Mouse (Mus musculus): ENCODE results near the gene Fam71e1. TPM values are rescaled to one million over a fixed set of nuclear protein-coding genes. Genes with fewer than 3 reads are reported as not detected.
A peak's percentile ranks its signal among the peaks of the same experiment; 100 is the strongest.

Gene Fam71e1
- total and polyA plus RNA-seq, 3 experiments = 1.2 to 2.0 TPM; not detected in 1

GRCm38 (mm10) chr7:44482836-44483435 is 13.4 kb upstream of the Fam71e1 start (continued):
- TF ChIP-seq POLR2AphosphoS5 (IDR thresholded peaks at IDR 0.05; ENCODE audit: borderline replicate concordance, low read depth, low read length) (no peak), CHD2 (IDR thresholded peaks at IDR 0.05; ENCODE audit: low read length) (no peak), CHD1 (IDR thresholded peaks at IDR 0.05; ENCODE audit: low read depth, low read length) (no peak), USF2 (IDR thresholded peaks at IDR 0.05; ENCODE audit: borderline replicate concordance in 1 of 2, insufficient read depth in 1 of 2, low read depth in 1 of 2, low read length in 2 of 2) (no peak)

- H3K4me1 ChIP-seq (ENCODE audit: control insufficient read depth in 1 of 2, insufficient read depth in 2 of 2, low read length in 2 of 2) = peaks cover 4 to 28% of the 10 kb centered on the region in 2 experiments
- no peak overlapping the region for H3K9ac ChIP-seq (ENCODE audit: control insufficient read depth, low read depth, low read length, poor library complexity, severe bottlenecking)
Measured at GRCm38 (mm10) chr7:44484109-44484508, 12.3 kb upstream of the Fam71e1 start.

DNA sequence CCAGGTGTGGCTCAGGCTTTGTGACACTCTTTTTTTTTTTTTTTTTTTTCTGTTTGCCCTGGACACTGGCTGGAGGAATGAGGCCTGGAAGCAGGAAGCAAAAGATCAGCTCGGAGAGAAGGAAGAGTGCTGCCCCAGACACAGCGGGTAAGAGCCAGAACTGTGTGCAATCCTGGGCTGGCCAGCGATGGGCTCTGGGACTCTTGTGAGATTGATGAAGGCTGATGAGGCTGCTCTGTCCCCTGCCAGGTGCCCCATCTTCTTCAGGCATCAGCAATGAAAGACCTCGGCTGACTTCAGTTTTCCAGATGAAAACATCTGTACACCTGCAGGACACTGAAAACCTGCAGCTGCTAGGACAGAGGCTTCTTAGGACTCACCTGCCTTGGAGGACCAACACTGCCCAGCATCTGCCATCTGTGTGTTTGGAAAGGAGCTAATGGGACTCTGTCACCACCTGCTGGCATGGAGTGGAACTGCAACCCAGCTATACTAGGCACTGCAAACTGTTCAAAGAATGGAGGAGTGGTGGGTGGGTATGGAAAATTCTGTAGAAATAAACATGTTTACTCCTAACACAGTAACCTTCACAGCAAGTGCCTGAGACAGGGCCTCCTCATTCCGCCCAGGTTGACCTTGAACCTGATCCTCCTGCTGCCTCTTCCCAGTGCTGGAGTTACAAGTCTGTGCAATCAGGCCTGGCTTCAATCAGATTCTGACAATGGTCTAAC is 11.4 kb upstream of the Fam71e1 start:
- H3K27ac ChIP-seq (ENCODE audit: control insufficient read depth, low read depth, low read length) = no peak overlapping the region
- no peaks in the 10 kb centered on the region for H3K79me2 ChIP-seq (ENCODE audit: control insufficient read depth, insufficient read depth, low read length, poor library complexity)
- no peaks in the 10 kb centered on the region for H3K9me3 ChIP-seq (replicated peaks; ENCODE audit: insufficient read depth, low read length)
- H3K4me1 ChIP-seq (ENCODE audit: control insufficient read depth in 1 of 2, insufficient read depth in 2 of 2, low read length in 2 of 2) = peaks cover 4 to 28% of the 10 kb centered on the region in 2 experiments
- H3K27me3 ChIP-seq (ENCODE audit: control insufficient read depth in 1 of 2, insufficient read depth in 2 of 2, low read length in 2 of 2) = no peaks in the 10 kb centered on the region
- peaks cover 0 to 6% of the 10 kb centered on the region in 2 experiments; a peak in 2 of 4 replicates for H3K36me3 ChIP-seq (ENCODE audit: control insufficient read depth in 1 of 2, insufficient read depth in 2 of 2, low read length in 2 of 2)
- DNase-seq (ENCODE audit: low read depth, low spot score) = peak; percentile 75
- H3K4me3 ChIP-seq (ENCODE audit: control insufficient read depth in 1 of 2, insufficient read depth in 1 of 2, low read depth in 2 of 2, low read length in 2 of 2) = no peak overlapping the region
- H3K9ac ChIP-seq (ENCODE audit: control insufficient read depth, low read depth, low read length, poor library complexity, severe bottlenecking) = no peak overlapping the region
- TF ChIP-seq ELF1 (IDR thresholded peaks at IDR 0.05; ENCODE audit: low read depth, low read length) (no peak), MYC (IDR thresholded peaks at IDR 0.05; ENCODE audit: low read depth, low read length) (no peak), TAL1 (IDR thresholded peaks at IDR 0.05; ENCODE audit: low read length) (no peak), BHLHE40 (IDR thresholded peaks at IDR 0.05; ENCODE audit: borderline replicate concordance, low read depth, low read length) (no peak), HCFC1 (IDR thresholded peaks at IDR 0.05; ENCODE audit: low read depth, low read length) (no peak), KAT2A (conservative IDR thresholded peaks at IDR 0.05; ENCODE audit: low read depth, low read length) (no peak), ZNF384 (IDR thresholded peaks at IDR 0.05; ENCODE audit: low read depth, low read length) (no peak), JUND (IDR thresholded peaks at IDR 0.05; ENCODE audit: low read depth, low read length) (no peak), UBTF (IDR thresholded peaks at IDR 0.05; ENCODE audit: borderline replicate concordance, insufficient read depth, low read depth, low read length) (no peak), MXI1 (IDR thresholded peaks at IDR 0.05; ENCODE audit: low read depth, low read length) (no peak), RCOR1 (IDR thresholded peaks at IDR 0.05; ENCODE audit: low read depth, low read length) (no peak), ZC3H11A (IDR thresholded peaks at IDR 0.05; ENCODE audit: low read depth, low read length) (peak; percentile 30; the same call in 1 of the 2 replicates), MYB (IDR thresholded peaks at IDR 0.05; ENCODE audit: low read depth, low read length) (no peak), CHD2 (IDR thresholded peaks at IDR 0.05; ENCODE audit: low read length) (no peak), MAFK (IDR thresholded peaks at IDR 0.05; ENCODE audit: borderline replicate concordance, low read depth, low read length) (no peak), POLR2A (IDR thresholded peaks at IDR 0.05; ENCODE audit: control insufficient read depth in 1 of 2, insufficient read depth in 1 of 2, low read depth in 1 of 2, low read length in 2 of 2, poor library complexity in 1 of 2) (no peak), ZMIZ1 (IDR thresholded peaks at IDR 0.05; ENCODE audit: low read depth, low read length) (no peak), USF1 (IDR thresholded peaks at IDR 0.05; ENCODE audit: low read depth, low read length) (no peak), TBP (IDR thresholded peaks at IDR 0.05; ENCODE audit: low read depth, low read length) (no peak), MAZ (IDR thresholded peaks at IDR 0.05; ENCODE audit: low read depth, low read length) (no peak)

More at GRCm38 (mm10) chr7:44484109-44484508, 12.3 kb upstream of the Fam71e1 start:
- H3K9me3 ChIP-seq (replicated peaks; ENCODE audit: insufficient read depth, low read length) = no peaks in the 10 kb centered on the region
- H3K36me3 ChIP-seq (ENCODE audit: control insufficient read depth in 1 of 2, insufficient read depth in 2 of 2, low read length in 2 of 2) = peaks cover 0 to 6% of the 10 kb centered on the region in 2 experiments; a peak in 2 of 4 replicates
- no peak overlapping the region for H3K4me3 ChIP-seq (ENCODE audit: control insufficient read depth in 1 of 2, insufficient read depth in 1 of 2, low read depth in 2 of 2, low read length in 2 of 2)
- H3K27ac ChIP-seq (ENCODE audit: control insufficient read depth, low read depth, low read length) = no peak overlapping the region
- no peaks in the 10 kb centered on the region for H3K27me3 ChIP-seq (ENCODE audit: control insufficient read depth in 1 of 2, insufficient read depth in 2 of 2, low read length in 2 of 2)
- H3K79me2 ChIP-seq (ENCODE audit: control insufficient read depth, insufficient read depth, low read length, poor library complexity) = no peaks in the 10 kb centered on the region
- TF ChIP-seq KAT2A (conservative IDR thresholded peaks at IDR 0.05; ENCODE audit: low read depth, low read length) = no peak
- TF ChIP-seq MYB (IDR thresholded peaks at IDR 0.05; ENCODE audit: low read depth, low read length) = no peak
- TF ChIP-seq MAZ (IDR thresholded peaks at IDR 0.05; ENCODE audit: low read depth, low read length) = no peak
- no peak for TF ChIP-seq E2F4 (IDR thresholded peaks at IDR 0.05; ENCODE audit: borderline replicate concordance, low read depth, low read length)
- TF ChIP-seq ELF1 (IDR thresholded peaks at IDR 0.05; ENCODE audit: low read depth, low read length) = no peak
- no peak for TF ChIP-seq ZNF384 (IDR thresholded peaks at IDR 0.05; ENCODE audit: low read depth, low read length)
- no peak for TF ChIP-seq ETS1 (IDR thresholded peaks at IDR 0.05; ENCODE audit: low read depth, low read length)
- no peak for TF ChIP-seq NRF1 (IDR thresholded peaks at IDR 0.05; ENCODE audit: insufficient read depth, low read depth, low read length, poor library complexity, severe bottlenecking)
- TF ChIP-seq USF2 (IDR thresholded peaks at IDR 0.05; ENCODE audit: borderline replicate concordance in 1 of 2, insufficient read depth in 1 of 2, low read depth in 1 of 2, low read length in 2 of 2) = no peak
- TF ChIP-seq MEF2A (IDR thresholded peaks at IDR 0.05; ENCODE audit: extremely low read depth, insufficient replicate concordance, low read depth, low read length, poor library complexity, severe bottlenecking) = no peak
- TF ChIP-seq HCFC1 (IDR thresholded peaks at IDR 0.05; ENCODE audit: low read depth, low read length) = no peak
- TF ChIP-seq ZMIZ1 (IDR thresholded peaks at IDR 0.05; ENCODE audit: low read depth, low read length) = no peak
- no peak for DNase-seq (ENCODE audit: low read depth, low spot score)
